Mouse (Mus musculus) heart, adult 2 months (tissue): Measurements from ENCODE around the gene Prickle2. TPM values are rescaled to one million over a fixed set of nuclear protein-coding genes. Genes with fewer than 3 reads are reported as not detected.

Source experiments
- DNase-seq, 2 experiments: peaks; one replicate each; pipeline ENCODE4 v3.0.0; 2021
- H3K27ac ChIP-seq: fragments of 200-600 bp; 2 replicates; pipeline ENCODE4 v1.8.1; 2022
- H3K27me3 ChIP-seq: fragments of 200-500 bp; 2 replicates; pipeline ENCODE4 v1.6.1; 2012; ENCODE audit warnings: mild to moderate bottlenecking, low read length, inconsistent platforms, mixed read lengths; ENCODE audit not compliant: control insufficient read depth, insufficient read depth
- H3K36me3 ChIP-seq: fragments of 200-500 bp; 2 replicates; pipeline ENCODE4 v1.6.1; 2012; ENCODE audit warnings: low read length, inconsistent platforms; ENCODE audit not compliant: control insufficient read depth, insufficient read depth
- H3K4me1 ChIP-seq: fragments of 200-500 bp; 2 replicates; pipeline ENCODE4 v1.6.1; 2011; ENCODE audit warnings: low read length; ENCODE audit not compliant: control insufficient read depth, insufficient read depth
- H3K4me3 ChIP-seq: fragments of 200-600 bp; 2 replicates; pipeline ENCODE4 v1.8.1; 2022
- H3K79me2 ChIP-seq: fragments of 200-500 bp; replicated peaks from 2 replicates; pipeline ENCODE4 v1.6.1; 2012; ENCODE audit warnings: mild to moderate bottlenecking, inconsistent platforms, low read length, moderate library complexity, mixed read lengths; ENCODE audit not compliant: control insufficient read depth, insufficient read depth
- H3K9ac ChIP-seq: fragments of 200-500 bp; 2 replicates; pipeline ENCODE4 v1.6.1; 2012; ENCODE audit warnings: low read depth, mild to moderate bottlenecking, control low read depth, inconsistent platforms, low read length, mixed read lengths
- CTCF ChIP-seq: fragments of 200-600 bp; IDR thresholded peaks from 2 replicates; pipeline ENCODE4 v1.8.1; 2022; ENCODE audit warnings: antibody characterized with exemption, mild to moderate bottlenecking, moderate library complexity
- EP300 ChIP-seq: fragments of 200-500 bp; IDR thresholded peaks from 2 replicates; pipeline ENCODE4 v1.6.1; 2011; ENCODE audit warnings: low read depth, low read length, control low read depth; ENCODE audit not compliant: insufficient read depth
- POLR2A ChIP-seq: fragments of 200-500 bp; IDR thresholded peaks from 2 replicates; pipeline ENCODE4 v1.6.1; 2011; ENCODE audit warnings: mild to moderate bottlenecking, low read depth, low read length, control low read depth; ENCODE audit not compliant: insufficient read depth
- WGBS: fragments of 180-500 bp; shearing (Covaris S2); methylation state at CpG from one replicate; pipeline ENCODE4 v1.1.7; 2018; 5-methylcytosine and 5-hydroxymethylcytosine counted together
- intact Hi-C: fragments of 180-260 bp; cut with DNase I; formaldehyde crosslinking; loops from one replicate; pipeline ENCODE4 v1.15.1; 2025
- polyA plus RNA-seq: library from polyadenylated mRNA; depleted of rRNA; stranded (reverse); fragments of >200 nt; gene quantifications from 2 replicates; pipeline ENCODE4 v1.2.3, GENCODE M21; 2012
- total RNA-seq, 2 experiments: library from RNA; stranded (reverse); gene quantifications; 2 replicates each; pipeline ENCODE4 v1.2.3; 2021

Gene Prickle2
- total and polyA plus RNA-seq, 3 experiments, result 2.3 to 6.1 (median 4.9) TPM

DNA sequence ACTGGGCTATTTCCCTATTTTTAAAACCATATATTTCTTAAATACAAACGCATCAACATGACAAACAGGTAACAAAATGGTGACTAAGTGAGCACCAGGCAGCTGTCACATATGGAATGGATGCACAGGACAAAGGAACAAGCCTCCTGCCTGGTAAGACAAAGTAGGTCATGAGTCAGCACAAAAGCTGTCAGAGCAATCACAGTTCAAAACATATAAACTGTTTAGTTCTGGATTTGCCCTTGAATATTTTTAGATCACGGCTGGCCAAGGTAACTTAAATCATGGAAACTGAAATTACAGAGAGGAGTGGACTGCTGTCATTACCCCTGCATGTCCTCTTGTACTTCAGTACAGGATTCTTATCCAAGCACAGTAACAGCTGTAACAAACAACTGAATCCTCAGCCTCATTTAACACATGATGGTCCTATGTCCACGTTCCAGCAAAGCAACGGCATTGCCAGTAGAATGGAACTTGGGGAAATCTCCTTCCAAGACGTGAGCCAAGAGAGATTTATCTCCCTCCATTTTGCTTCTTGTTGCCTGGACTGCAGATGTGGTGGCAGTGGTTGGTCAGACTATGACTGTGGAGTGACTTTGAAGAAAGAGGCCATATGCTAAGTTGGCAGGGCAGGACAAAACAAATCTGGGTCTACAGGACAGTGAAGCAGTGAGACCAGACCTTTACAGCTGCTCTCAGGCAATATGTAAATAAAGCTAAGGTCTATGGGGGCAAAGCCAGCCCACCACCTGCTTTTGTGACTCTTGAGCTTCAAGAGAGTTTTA is 185.7 kb downstream of the Prickle2 start:
- DNase-seq, result no peak
- Histone ChIP-seq H3K27me3 (no peaks in the 10 kb centered on the region), H3K9ac (no peak overlapping the region), H3K79me2 (no peaks in the 10 kb centered on the region), H3K4me3 (no peak overlapping the region), H3K4me1 (peaks cover 6% of the 10 kb centered on the region), H3K27ac (no peak overlapping the region), H3K36me3 (no peaks in the 10 kb centered on the region; the same call in 1 of the 2 replicates)
- intact Hi-C loops, result no loop called here
- TF ChIP-seq POLR2A (no peak), EP300 (no peak), CTCF (no peak)
- WGBS, result 63% methylated on average over 5 of the region's 5 CpGs

DNA sequence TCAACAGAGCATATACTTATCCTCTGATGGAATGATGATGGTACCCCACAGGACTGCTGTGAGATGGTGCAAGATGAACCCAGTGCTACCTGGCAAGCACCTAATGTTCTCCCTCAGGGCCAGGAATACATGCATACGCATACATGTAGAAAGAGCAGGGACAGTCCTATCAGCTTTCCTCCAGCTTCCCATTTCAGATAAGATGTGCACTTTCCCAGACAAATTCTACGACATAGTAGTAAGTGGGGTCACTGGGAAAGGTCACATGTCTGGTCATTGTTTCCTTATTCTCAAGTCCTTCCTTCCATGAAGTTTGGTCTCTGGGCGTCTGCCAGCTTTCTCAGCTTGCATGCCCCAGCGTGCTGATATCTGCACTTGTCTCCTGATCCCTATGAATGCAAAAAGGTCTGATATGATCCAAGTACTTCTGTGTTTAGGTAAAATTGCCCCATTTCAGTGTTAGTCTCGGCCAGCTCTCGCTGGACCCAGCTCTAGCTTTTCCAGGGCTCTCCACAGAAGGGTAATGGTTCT is 187.5 kb downstream of the Prickle2 start:
- intact Hi-C loops, result no loop called here
- 56% methylated on average over 6 of the region's 6 CpGs for WGBS
- peaks cover 6% of the 10 kb centered on the region for H3K4me1 ChIP-seq
- no peaks in the 10 kb centered on the region; the same call in 1 of the 2 replicates for H3K36me3 ChIP-seq
- H3K27me3 ChIP-seq, result no peaks in the 10 kb centered on the region
- no peak overlapping the region for H3K9ac ChIP-seq
- H3K4me3 ChIP-seq, result no peak overlapping the region
- no peaks in the 10 kb centered on the region for H3K79me2 ChIP-seq
- TF ChIP-seq EP300, result no peak
- no peak for DNase-seq
- no peak overlapping the region for H3K27ac ChIP-seq

DNA sequence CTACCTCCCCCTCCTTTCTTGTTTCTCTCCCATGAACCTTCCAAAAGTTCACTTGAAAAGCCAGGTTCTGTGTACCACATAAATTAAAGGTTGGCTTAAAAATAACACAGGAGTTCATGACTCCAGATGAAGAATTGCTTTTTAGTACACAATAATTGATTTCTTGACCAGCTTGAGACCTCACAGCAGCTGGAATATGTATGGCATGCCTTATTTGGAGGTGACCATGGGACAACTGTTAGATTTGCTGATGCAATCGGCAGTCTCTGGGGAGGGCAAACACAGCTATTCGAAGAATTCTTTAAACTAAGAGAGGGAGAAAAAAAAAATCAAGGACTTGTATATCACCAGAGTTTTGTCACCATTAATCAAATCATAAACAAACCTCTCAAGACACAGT is 189.0 kb downstream of the Prickle2 start:
- TF ChIP-seq EP300 (no peak), POLR2A (no peak), CTCF (no peak)
- Histone ChIP-seq H3K27me3 (no peaks in the 10 kb centered on the region), H3K36me3 (no peaks in the 10 kb centered on the region; the same call in 1 of the 2 replicates), H3K4me3 (no peak overlapping the region), H3K4me1 (peaks cover 6% of the 10 kb centered on the region), H3K79me2 (no peaks in the 10 kb centered on the region), H3K9ac (no peak overlapping the region), H3K27ac (no peak overlapping the region)
- DNase-seq, result no peak
- intact Hi-C loops, result no loop called here
- WGBS, result 55% methylated on average over 2 of the region's 2 CpGs

DNA sequence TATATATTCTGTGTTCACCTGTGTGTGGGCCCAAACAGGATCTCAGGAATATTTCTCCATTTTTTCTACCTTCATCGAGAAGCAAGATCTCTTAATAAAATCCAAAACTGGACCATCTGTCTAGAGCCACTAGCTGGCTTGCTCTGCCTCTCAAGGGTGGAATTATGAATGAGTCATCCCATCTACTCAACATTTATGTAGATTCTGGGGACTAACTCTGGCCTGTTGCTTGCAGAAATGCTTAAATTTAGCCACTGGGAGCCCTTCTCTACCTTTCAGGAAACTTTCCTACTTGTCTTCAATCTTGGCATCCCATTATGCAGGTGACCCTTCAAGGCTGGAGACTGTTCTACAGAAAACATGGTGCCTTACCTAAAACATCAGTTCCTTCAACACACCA is 194.0 kb downstream of the Prickle2 start:
- DNase-seq, result no peak
- no peaks in the 10 kb centered on the region for H3K36me3 ChIP-seq
- no peak for TF ChIP-seq POLR2A
- TF ChIP-seq CTCF, result no peak
- no peak for TF ChIP-seq EP300
- intact Hi-C loops, result no loop called here
- no peaks in the 10 kb centered on the region for H3K27me3 ChIP-seq
- no peak overlapping the region for H3K27ac ChIP-seq
- WGBS, result 83% methylated on average over 1 of the region's 1 CpGs
- no peaks in the 10 kb centered on the region for H3K79me2 ChIP-seq
- H3K4me3 ChIP-seq, result no peak overlapping the region
- no peak overlapping the region for H3K9ac ChIP-seq
- H3K4me1 ChIP-seq, result no peaks in the 10 kb centered on the region; the same call in 1 of the 2 replicates

DNA sequence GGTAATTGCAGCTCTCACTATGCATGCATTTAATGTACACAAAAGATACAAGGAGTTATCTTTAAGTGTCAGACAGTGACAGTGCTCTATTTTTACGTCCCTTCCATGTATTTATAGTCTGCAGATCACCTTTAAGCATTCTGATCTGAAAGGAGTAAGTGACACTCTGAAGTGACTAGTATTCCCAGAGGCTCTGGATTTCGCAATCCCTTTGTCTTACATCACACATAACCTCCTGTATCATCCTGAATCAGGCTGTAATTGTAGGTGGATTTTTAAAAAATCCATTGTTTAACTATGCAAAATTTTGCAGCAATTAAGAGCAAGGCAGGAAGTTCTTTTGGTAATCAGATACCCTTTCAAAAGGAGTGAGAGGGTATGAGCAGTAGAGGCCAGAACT is 196.2 kb downstream of the Prickle2 start:
- Histone ChIP-seq H3K4me3 (no peak overlapping the region), H3K36me3 (no peaks in the 10 kb centered on the region), H3K27ac (no peak overlapping the region), H3K27me3 (no peaks in the 10 kb centered on the region), H3K4me1 (no peaks in the 10 kb centered on the region; the same call in 1 of the 2 replicates), H3K9ac (no peak overlapping the region), H3K79me2 (no peaks in the 10 kb centered on the region)
- no peak for DNase-seq
- intact Hi-C loops, result no loop called here
- no peak for TF ChIP-seq POLR2A
- no peak for TF ChIP-seq EP300
- TF ChIP-seq CTCF, result no peak
- 61% methylated on average over 2 of the region's 2 CpGs for WGBS

DNA sequence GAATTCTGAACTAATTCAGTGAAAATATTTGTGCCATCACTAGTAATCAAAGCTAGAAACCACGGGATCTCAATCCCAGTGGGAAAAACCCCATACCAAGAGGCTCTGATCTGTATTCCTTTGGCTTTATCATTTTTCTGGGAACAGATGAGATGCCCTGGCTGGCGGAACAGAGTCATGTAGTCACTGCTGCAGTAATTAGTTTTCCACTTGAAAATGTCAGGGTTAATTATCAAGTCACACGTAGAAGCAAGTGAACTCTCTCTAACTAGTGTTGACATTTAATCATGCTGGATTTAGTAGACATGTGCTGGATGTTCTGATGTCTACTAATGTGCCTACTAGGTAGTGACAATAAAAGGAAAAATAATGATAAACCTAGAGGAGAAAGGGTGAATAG is 199.7 kb downstream of the Prickle2 start:
- Histone ChIP-seq H3K79me2 (no peaks in the 10 kb centered on the region), H3K9ac (no peak overlapping the region), H3K27ac (no peak overlapping the region), H3K27me3 (no peaks in the 10 kb centered on the region), H3K36me3 (no peaks in the 10 kb centered on the region), H3K4me1 (no peaks in the 10 kb centered on the region; the same call in 1 of the 2 replicates), H3K4me3 (no peak overlapping the region)
- no peak for DNase-seq
- no peak for TF ChIP-seq CTCF
- TF ChIP-seq POLR2A, result no peak
- no peak for TF ChIP-seq EP300
- intact Hi-C loops, result no loop called here
- 72% methylated on average over 3 of the region's 3 CpGs for WGBS
